8 mouse cellular contexts compared by ENCODE assay signal in the genomic region with DNA sequence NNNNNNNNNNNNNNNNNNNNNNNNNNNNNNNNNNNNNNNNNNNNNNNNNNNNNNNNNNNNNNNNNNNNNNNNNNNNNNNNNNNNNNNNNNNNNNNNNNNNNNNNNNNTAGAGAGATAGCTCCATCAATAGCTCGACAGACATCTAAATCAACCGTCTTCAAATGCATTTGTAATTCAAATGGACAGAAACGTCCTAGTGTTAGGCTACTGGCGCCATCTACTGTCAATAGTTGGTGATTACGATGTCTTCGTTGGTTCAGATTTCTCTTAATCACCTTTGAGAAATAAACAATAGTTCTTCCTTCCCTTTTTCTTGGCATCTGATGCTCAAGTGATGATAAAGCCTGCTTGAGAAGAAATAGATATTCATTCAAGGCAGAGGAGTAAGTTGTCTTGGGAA. TPM values are rescaled to one million over a fixed set of nuclear protein-coding genes. Genes with fewer than 3 reads are reported as not detected.
DNase-seq lines count a peak whose midpoint lies in the region; ATAC-seq and TF ChIP-seq lines count a peak whose summit lies in the region.

No protein-coding gene starts in this region.

- no peaks in the 10 kb centered on the region for H3K79me2 ChIP-seq in liver, adult 2 months (ENCODE audit: control insufficient read depth, insufficient read depth, low read length)

- intact Hi-C loops in heart, postnatal 25 days (cut with DNase I): loop anchor here (1.0 kb wide), 1 partner anchor 69 kb away; no protein-coding TSS in a partner anchor

- no peak for ATAC-seq in forebrain, embryonic 11.5 days (replicated peaks; ENCODE audit: low FRiP score)
- no peak for ATAC-seq in hindbrain, embryonic 15.5 days (ENCODE audit: low FRiP score, low read depth)
- 0 out of 2 replicates have a peak, but pooled peaks have one; percentile 18 for ATAC-seq in monocyte, adult 5-6 weeks (replicated peaks; ENCODE audit: insufficient number of reproducible peaks, low FRiP score, low TSS enrichment, poor library complexity, severe bottlenecking)

- under 1% methylated on average over 6 of the region's 6 CpGs for WGBS in forebrain, embryonic 11.5 days
- WGBS in hindbrain, embryonic 15.5 days: 0% methylated on average over 6 of the region's 6 CpGs
- under 1% methylated on average over 6 of the region's 6 CpGs for WGBS in liver, adult 2 months

- 0 out of 2 replicates have a peak, but pooled peaks cover 2% of the 10 kb centered on the region for H3K27me3 ChIP-seq in forebrain, embryonic 11.5 days (ENCODE audit: control insufficient read depth, insufficient read depth, low read length)
- H3K27me3 ChIP-seq in hindbrain, embryonic 15.5 days: 0 out of 2 replicates have a peak, but pooled peaks cover 5% of the 10 kb centered on the region
- H3K27me3 ChIP-seq in liver, adult 2 months (ENCODE audit: control insufficient read depth, insufficient read depth, low read length): no peaks in the 10 kb centered on the region

- no peaks in the 10 kb centered on the region for H3K36me3 ChIP-seq in forebrain, embryonic 11.5 days (ENCODE audit: control insufficient read depth, insufficient read depth, low read length)
- H3K36me3 ChIP-seq in hindbrain, embryonic 15.5 days: no peaks in the 10 kb centered on the region
- no peaks in the 10 kb centered on the region for H3K36me3 ChIP-seq in liver, adult 2 months (ENCODE audit: control insufficient read depth, insufficient read depth, low read length)

- H3K9ac ChIP-seq in forebrain, embryonic 11.5 days (ENCODE audit: low read length): no peak overlapping the region
- H3K9ac ChIP-seq in hindbrain, embryonic 15.5 days: no peak overlapping the region
- H3K9ac ChIP-seq in liver, adult 2 months (ENCODE audit: low read depth, low read length): no peak overlapping the region

- TF ChIP-seq POLR2A in liver, adult 2 months (IDR thresholded peaks at IDR 0.05; ENCODE audit: extremely low read depth, insufficient read depth, low read length): no peak

- H3K4me1 ChIP-seq in forebrain, embryonic 11.5 days (replicated peaks; ENCODE audit: control insufficient read depth, insufficient read depth, low read length): peaks cover 3% of the 10 kb centered on the region; the same call in 1 of the 2 replicates
- H3K4me1 ChIP-seq in hindbrain, embryonic 15.5 days (replicated peaks): peaks cover 29% of the 10 kb centered on the region
- H3K4me1 ChIP-seq in liver, adult 2 months (ENCODE audit: control insufficient read depth, insufficient read depth, low read length): peaks cover 5% of the 10 kb centered on the region; the same call in 1 of the 2 replicates

- no peaks in the 10 kb centered on the region for H3K9me3 ChIP-seq in forebrain, embryonic 11.5 days (ENCODE audit: control insufficient read depth, low read length)
- H3K9me3 ChIP-seq in hindbrain, embryonic 15.5 days: no peaks in the 10 kb centered on the region

- peak; percentile 58 for TF ChIP-seq CTCF in liver, adult 2 months (IDR thresholded peaks at IDR 0.05; ENCODE audit: low read depth, low read length)

- no peak overlapping the region for H3K27ac ChIP-seq in forebrain, embryonic 11.5 days (ENCODE audit: low read depth, low read length)
- H3K27ac ChIP-seq in hindbrain, embryonic 15.5 days (replicated peaks): no peak overlapping the region
- H3K27ac ChIP-seq in liver, adult 2 months (replicated peaks; ENCODE audit: insufficient read depth, low read depth, low read length): no peak overlapping the region

- H3K4me3 ChIP-seq in forebrain, embryonic 11.5 days (ENCODE audit: low read depth, low read length): peak overlapping the region; percentile 38; the same call in 1 of the 2 replicates
- H3K4me3 ChIP-seq in hindbrain, embryonic 15.5 days: peak overlapping the region; percentile 58
- no peak overlapping the region for H3K4me3 ChIP-seq in liver, adult 2 months (ENCODE audit: insufficient read depth, low read depth, low read length)

- peak; percentile 81 for DNase-seq in heart, adult 11 months
- no peak for DNase-seq in heart, postnatal 25 days (ENCODE audit: low spot score)
- peak; percentile 74 for DNase-seq in R1 (ENCODE audit: low read depth, low spot score)
- peak; percentile 53 for DNase-seq in forebrain, embryonic 11.5 days (ENCODE audit: low spot score)
- peak; percentile 69 for DNase-seq in liver, adult 2 months (ENCODE audit: extremely low read depth, low read depth, low spot score)
- DNase-seq in urinary bladder, postnatal 25 days (ENCODE audit: low spot score): no peak

- peak overlapping the region; percentile 68; the same call in 1 of the 2 replicates for H3K4me2 ChIP-seq in forebrain, embryonic 11.5 days (ENCODE audit: low read depth, low read length, severe bottlenecking)
- peak overlapping the region; percentile 88 for H3K4me2 ChIP-seq in hindbrain, embryonic 15.5 days

RNA-seq across cellular contexts. Expression of a gene that starts 12.5 kb away (rescaled TPM):
- 1 to 10 TPM; 8.8 to 8.9 TPM for total RNA-seq in heart, postnatal 25 days (2021)
- 1.5 TPM in 2 replicates for polyA plus RNA-seq in forebrain, embryonic 11.5 days (2014; fragmentation: Nextera tagmentation; extraction: Ambion mirVana)
- polyA plus RNA-seq in hindbrain, embryonic 15.5 days (2015; fragmentation: Nextera tagmentation; extraction: Ambion mirVana): 3.5 and 5.2 TPM in 2 replicates
- total RNA-seq in liver, adult 2 months (2014; rRNA removed): 43.0 and 48.4 TPM in 2 replicates
- 29.9 and 33.3 TPM in 2 replicates for polyA plus RNA-seq in liver, adult 2 months (2012; rRNA removed)
- total RNA-seq in monocyte, adult 5-6 weeks (2017): 36.6 to 51.0 TPM (median 48.9 TPM) in 3 replicates

RNA-seq across cellular contexts. Expression of a gene that starts 32.6 kb away (rescaled TPM):
- 1 to 10 TPM; 2.0 to 3.2 TPM for total RNA-seq in heart, postnatal 25 days (2021)
- 12.3 and 12.7 TPM in 2 replicates for polyA plus RNA-seq in forebrain, embryonic 11.5 days (2014; fragmentation: Nextera tagmentation; extraction: Ambion mirVana)
- 3.8 and 4.7 TPM in 2 replicates for polyA plus RNA-seq in hindbrain, embryonic 15.5 days (2015; fragmentation: Nextera tagmentation; extraction: Ambion mirVana)
- 1.5 and 2.0 TPM in 2 replicates for total RNA-seq in liver, adult 2 months (2014; rRNA removed)
- 5.5 and 5.8 TPM in 2 replicates for polyA plus RNA-seq in liver, adult 2 months (2012; rRNA removed)
- total RNA-seq in monocyte, adult 5-6 weeks (2017): 7.5 to 29.4 TPM (median 12.2 TPM) in 3 replicates

RNA-seq across cellular contexts. Expression of a gene that starts 33.1 kb away (rescaled TPM):
- total RNA-seq in heart, postnatal 25 days (2021): 10 to 100 TPM; 15.7 to 23.2 TPM
- polyA plus RNA-seq in forebrain, embryonic 11.5 days (2014; fragmentation: Nextera tagmentation; extraction: Ambion mirVana): 0.51 and 2.1 TPM in 2 replicates
- polyA plus RNA-seq in hindbrain, embryonic 15.5 days (2015; fragmentation: Nextera tagmentation; extraction: Ambion mirVana): 3.1 and 3.7 TPM in 2 replicates
- total RNA-seq in liver, adult 2 months (2014; rRNA removed): 5.8 and 11.2 TPM in 2 replicates
- polyA plus RNA-seq in liver, adult 2 months (2012; rRNA removed): 11.0 and 16.3 TPM in 2 replicates
- 9.4 to 15.9 TPM (median 15.5 TPM) in 3 replicates for total RNA-seq in monocyte, adult 5-6 weeks (2017)

RNA-seq across cellular contexts. Expression of a gene that starts 41.9 kb away (rescaled TPM):
- 10 to 100 TPM; 17.8 to 20.4 TPM for total RNA-seq in heart, postnatal 25 days (2021)
- 4.5 and 5.6 TPM in 2 replicates for polyA plus RNA-seq in forebrain, embryonic 11.5 days (2014; fragmentation: Nextera tagmentation; extraction: Ambion mirVana)
- 6.8 and 7.4 TPM in 2 replicates for polyA plus RNA-seq in hindbrain, embryonic 15.5 days (2015; fragmentation: Nextera tagmentation; extraction: Ambion mirVana)
- 11.4 and 13.2 TPM in 2 replicates for total RNA-seq in liver, adult 2 months (2014; rRNA removed)
- polyA plus RNA-seq in liver, adult 2 months (2012; rRNA removed): 13.7 and 18.2 TPM in 2 replicates
- 52.9 to 85.7 TPM (median 59.4 TPM) in 3 replicates for total RNA-seq in monocyte, adult 5-6 weeks (2017)

RNA-seq across cellular contexts. Expression of a gene that starts 43.0 kb away (rescaled TPM):
- 1 to 10 TPM in 1 of 2 experiments, under 1 TPM in 1; 0.75 to 1.4 TPM for total RNA-seq in heart, postnatal 25 days (2021)
- 0.24 TPM in 1 of 2 replicates, not detected in the other for polyA plus RNA-seq in forebrain, embryonic 11.5 days (2014; fragmentation: Nextera tagmentation; extraction: Ambion mirVana)
- polyA plus RNA-seq in hindbrain, embryonic 15.5 days (2015; fragmentation: Nextera tagmentation; extraction: Ambion mirVana): 0.14 and 0.42 TPM in 2 replicates
- 1.3 and 1.9 TPM in 2 replicates for total RNA-seq in liver, adult 2 months (2014; rRNA removed)
- polyA plus RNA-seq in liver, adult 2 months (2012; rRNA removed): 0.10 and 0.12 TPM in 2 replicates
- 6.7 to 9.7 TPM (median 8.8 TPM) in 3 replicates for total RNA-seq in monocyte, adult 5-6 weeks (2017)

Comparison
In these comparisons a context has a peak if more than half of its experiments do, and no peak if none do; other contexts are left out.
1. DNase-seq: peak in heart, adult 11 months (single experiment), R1 (single experiment), forebrain, embryonic 11.5 days (single experiment) and liver, adult 2 months (single experiment); none in heart, postnatal 25 days (single experiment) and urinary bladder, postnatal 25 days (single experiment).